Mouse (Mus musculus): ENCODE data around the gene Ucp2. TPM values are rescaled to one million over a fixed set of nuclear protein-coding genes. Genes with fewer than 3 reads are reported as not detected.

Ucp2 gene
- polyA plus RNA-seq, 1 experiment from 2014 or later = 195 TPM

DNA sequence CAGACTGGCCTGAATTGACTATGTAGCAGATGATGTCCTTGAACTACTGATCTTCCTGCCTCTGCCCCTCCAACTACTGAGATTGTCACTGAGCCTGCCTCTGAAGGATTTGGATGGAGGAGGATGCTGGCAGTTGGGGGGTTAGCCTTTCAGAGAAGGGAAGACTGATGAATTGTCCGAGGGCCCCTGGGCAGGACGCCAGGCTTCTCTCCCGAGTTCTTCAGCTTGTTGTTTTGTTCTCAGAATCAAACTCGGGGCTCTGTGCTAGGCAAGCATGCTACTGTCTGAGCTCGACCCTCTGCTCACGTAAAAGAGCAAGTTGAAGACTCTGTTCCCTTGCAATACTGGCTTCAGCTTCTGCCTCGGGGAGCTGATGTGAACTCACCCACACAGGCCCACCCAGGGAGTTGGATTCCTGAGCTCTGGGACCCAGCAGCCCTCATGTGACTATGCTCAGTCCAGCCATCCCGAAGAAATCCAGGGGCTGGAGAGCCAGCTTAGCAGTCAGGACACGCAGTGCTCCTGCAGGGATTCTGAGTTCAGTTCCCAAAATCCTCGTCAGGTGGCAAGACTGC is 4.6 kb upstream of the Ucp2 start:
- H3K9me3 ChIP-seq (replicated peaks; ENCODE audit: control insufficient read depth, low read length) = no peaks in the 10 kb centered on the region
- H3K4me1 ChIP-seq (ENCODE audit: control insufficient read depth, insufficient read depth, low read length) = peaks cover 13% of the 10 kb centered on the region; the same call in 1 of the 2 replicates
- H3K4me2 ChIP-seq (ENCODE audit: low read depth, low read length) = peak overlapping the region; percentile 1; the same call in 1 of the 2 replicates
- H3K9ac ChIP-seq (ENCODE audit: low read length) = peak overlapping the region; percentile 3; the same call in 1 of the 2 replicates
- no peaks in the 10 kb centered on the region for H3K36me3 ChIP-seq (ENCODE audit: control insufficient read depth, insufficient read depth)
- no peak for ATAC-seq (replicated peaks; ENCODE audit: extremely low read depth, insufficient read depth, low FRiP score)
- H3K4me3 ChIP-seq (ENCODE audit: low read length) = no peak overlapping the region
- WGBS = 24% methylated on average over 10 of the region's 10 CpGs
- H3K27me3 ChIP-seq (ENCODE audit: control insufficient read depth, insufficient read depth, low read length) = no peaks in the 10 kb centered on the region
- no peak overlapping the region for H3K27ac ChIP-seq (ENCODE audit: low read length)

DNA sequence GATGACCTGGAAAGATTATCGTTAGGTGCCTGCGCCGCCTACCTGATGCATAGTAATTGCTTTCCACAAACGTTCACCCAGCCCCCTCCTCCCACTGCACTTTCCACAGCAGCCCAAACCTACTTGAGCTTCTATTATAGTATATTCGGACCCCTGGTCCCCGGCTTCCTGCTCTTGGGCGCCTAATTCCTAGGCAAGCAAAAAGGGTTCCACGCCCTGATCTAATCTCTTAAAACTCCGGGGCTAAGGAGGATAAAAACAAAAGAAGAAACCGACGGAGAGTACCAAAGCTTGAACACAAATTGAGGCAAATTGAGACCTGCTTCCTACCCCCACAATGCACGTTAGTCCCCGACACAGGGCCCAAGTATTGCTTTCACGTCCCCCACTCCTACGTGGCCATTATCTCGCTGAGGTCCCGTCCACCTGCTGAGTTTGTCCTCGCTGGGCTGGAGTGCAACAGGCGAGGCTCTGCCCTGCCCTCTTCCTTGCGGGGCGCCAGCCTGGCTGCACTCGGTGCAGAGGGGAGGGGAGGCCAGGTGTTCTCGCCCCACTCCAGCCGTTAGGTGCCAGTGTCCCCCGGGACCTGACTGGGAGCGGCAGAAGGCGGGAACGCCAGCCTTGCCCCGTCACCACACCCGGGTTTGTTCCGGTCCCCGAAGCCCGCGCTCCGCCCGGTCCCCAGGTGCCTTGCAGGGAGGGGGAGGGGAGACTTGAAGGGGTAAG is 583 bp upstream of the Ucp2 start:
- Histone ChIP-seq H3K9me3 (replicated peaks; ENCODE audit: control insufficient read depth, low read length) (no peaks in the 10 kb centered on the region), H3K27ac (ENCODE audit: low read length) (peak overlapping the region; percentile 7; the same call in 1 of the 2 replicates), H3K27me3 (ENCODE audit: control insufficient read depth, insufficient read depth, low read length) (no peaks in the 10 kb centered on the region), H3K4me2 (ENCODE audit: low read depth, low read length) (peak overlapping the region; percentile 77), H3K4me1 (ENCODE audit: control insufficient read depth, insufficient read depth, low read length) (peaks cover 38% of the 10 kb centered on the region), H3K9ac (ENCODE audit: low read length) (peak overlapping the region; percentile 65), H3K36me3 (ENCODE audit: control insufficient read depth, insufficient read depth) (no peaks in the 10 kb centered on the region), H3K4me3 (ENCODE audit: low read length) (peak overlapping the region; percentile 55)
- ATAC-seq (replicated peaks; ENCODE audit: extremely low read depth, insufficient read depth, low FRiP score) = peak; percentile 34; the same call in 1 of the 2 replicates
- 4% methylated on average over 34 of the region's 36 CpGs for WGBS

DNA sequence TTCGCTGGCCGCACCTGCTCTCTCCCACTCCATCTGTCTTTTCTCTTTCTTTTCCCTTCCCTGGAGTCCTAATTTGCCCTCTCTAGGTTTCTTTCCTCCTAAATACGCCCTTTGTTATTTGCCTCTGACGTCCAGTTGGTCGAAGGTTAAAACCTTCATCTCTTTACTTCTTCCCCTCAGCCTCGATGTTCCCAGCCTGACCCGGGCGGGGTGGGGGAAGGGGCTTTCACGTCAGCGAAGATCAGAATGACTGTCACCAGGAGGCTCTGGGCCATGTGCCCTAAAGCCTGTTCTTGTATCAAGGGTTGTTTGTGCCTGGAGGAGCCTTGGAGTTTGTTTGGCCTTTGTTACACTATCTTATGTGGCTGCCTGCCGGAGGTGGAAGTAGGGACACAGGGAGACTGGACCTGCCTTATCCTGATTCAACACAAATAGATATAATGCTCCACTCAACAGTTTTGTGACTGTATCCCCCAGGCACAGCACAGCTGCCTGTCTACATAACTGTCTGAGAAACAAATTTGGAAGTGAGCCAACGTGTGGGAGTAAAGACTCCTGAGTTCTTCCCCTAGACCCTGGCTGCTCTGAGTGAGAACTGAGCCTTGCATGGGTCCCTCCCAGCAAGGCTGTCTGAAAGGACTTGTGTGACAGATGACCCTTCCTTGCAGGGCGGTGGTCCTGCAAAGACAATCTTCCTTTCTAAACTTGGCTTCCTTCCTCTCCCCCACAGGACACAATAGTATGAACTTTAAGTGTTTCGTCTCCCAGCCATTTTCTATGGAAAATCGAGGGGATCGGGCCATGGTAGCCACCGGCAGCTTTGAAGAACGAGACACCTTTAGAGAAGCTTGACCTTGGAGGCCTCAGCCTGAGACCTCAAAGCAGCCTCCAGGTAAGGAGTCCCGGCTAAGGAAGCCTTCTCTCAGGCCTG is 612 bp downstream of the Ucp2 start:
- ATAC-seq (replicated peaks; ENCODE audit: extremely low read depth, insufficient read depth, low FRiP score) = peak; percentile 20; the same call in 1 of the 2 replicates
- no peaks in the 10 kb centered on the region for H3K9me3 ChIP-seq (replicated peaks; ENCODE audit: control insufficient read depth, low read length)
- peak overlapping the region; percentile 75 for H3K27ac ChIP-seq (ENCODE audit: low read length)
- H3K4me3 ChIP-seq (ENCODE audit: low read length) = peak overlapping the region; percentile 55
- no peaks in the 10 kb centered on the region for H3K27me3 ChIP-seq (ENCODE audit: control insufficient read depth, insufficient read depth, low read length)
- H3K36me3 ChIP-seq (ENCODE audit: control insufficient read depth, insufficient read depth) = peaks cover 2% of the 10 kb centered on the region; the same call in 1 of the 2 replicates
- peaks cover 31% of the 10 kb centered on the region for H3K4me1 ChIP-seq (ENCODE audit: control insufficient read depth, insufficient read depth, low read length)
- peak overlapping the region; percentile 72 for H3K9ac ChIP-seq (ENCODE audit: low read length)
- WGBS = 26% methylated on average over 19 of the region's 19 CpGs
- H3K4me2 ChIP-seq (ENCODE audit: low read depth, low read length) = peak overlapping the region; percentile 77

DNA sequence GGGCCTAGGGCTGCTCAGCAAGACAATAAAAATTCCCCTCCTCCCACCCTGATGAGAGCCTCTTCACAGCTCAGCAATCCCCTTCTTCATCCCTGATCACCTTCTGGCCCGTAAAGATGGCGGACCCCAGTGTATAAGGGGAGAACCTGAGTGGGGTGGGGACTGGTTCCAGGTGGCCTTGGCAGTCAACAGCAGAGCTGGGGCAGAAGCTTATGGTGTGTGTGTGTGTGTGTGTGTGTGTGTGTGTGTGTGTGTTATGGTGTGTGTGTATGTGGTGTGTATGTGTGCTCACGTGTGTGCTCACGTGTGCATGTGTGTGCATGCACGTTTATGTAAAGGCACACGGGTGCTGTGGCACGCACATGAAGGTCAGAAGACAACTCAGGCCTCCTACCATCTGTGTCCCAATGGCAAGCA is 1.3 kb downstream of the Ucp2 start:
- H3K4me1 ChIP-seq (ENCODE audit: control insufficient read depth, insufficient read depth, low read length) = peaks cover 30% of the 10 kb centered on the region
- H3K27me3 ChIP-seq (ENCODE audit: control insufficient read depth, insufficient read depth, low read length) = no peaks in the 10 kb centered on the region
- peak overlapping the region; percentile 77 for H3K4me2 ChIP-seq (ENCODE audit: low read depth, low read length)
- H3K4me3 ChIP-seq (ENCODE audit: low read length) = peak overlapping the region; percentile 55
- H3K9ac ChIP-seq (ENCODE audit: low read length) = peak overlapping the region; percentile 72; the same call in 1 of the 2 replicates
- 86% methylated on average over 7 of the region's 7 CpGs for WGBS
- peak overlapping the region; percentile 78 for H3K27ac ChIP-seq (ENCODE audit: low read length)
- H3K9me3 ChIP-seq (replicated peaks; ENCODE audit: control insufficient read depth, low read length) = no peaks in the 10 kb centered on the region
- ATAC-seq (replicated peaks; ENCODE audit: extremely low read depth, insufficient read depth, low FRiP score) = no peak
- peaks cover 2% of the 10 kb centered on the region; the same call in 1 of the 2 replicates for H3K36me3 ChIP-seq (ENCODE audit: control insufficient read depth, insufficient read depth)

DNA sequence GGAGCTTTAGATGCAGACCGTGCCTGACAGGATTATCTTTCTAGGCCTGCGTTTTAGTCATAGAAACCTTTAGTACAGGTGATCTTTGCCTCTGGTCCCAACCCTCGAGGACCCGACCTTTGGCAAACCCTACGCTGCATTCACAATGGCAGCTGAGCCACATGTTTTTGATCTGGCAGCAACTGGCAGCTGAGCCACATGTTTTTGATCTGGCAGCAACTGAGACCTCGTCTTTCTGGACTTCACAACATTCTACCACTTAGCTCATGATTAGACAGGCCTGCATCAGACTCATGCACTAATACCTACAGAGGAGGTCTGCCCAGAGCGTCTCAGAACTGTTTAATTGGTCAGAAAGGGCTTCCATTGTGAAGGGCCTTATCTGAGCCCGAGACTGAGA is 1.9 kb downstream of the Ucp2 start:
- ATAC-seq (replicated peaks; ENCODE audit: extremely low read depth, insufficient read depth, low FRiP score) = no peak
- Histone ChIP-seq H3K9ac (ENCODE audit: low read length) (peak overlapping the region; percentile 55), H3K4me1 (ENCODE audit: control insufficient read depth, insufficient read depth, low read length) (peaks cover 30% of the 10 kb centered on the region), H3K36me3 (ENCODE audit: control insufficient read depth, insufficient read depth) (peaks cover 5% of the 10 kb centered on the region), H3K4me2 (ENCODE audit: low read depth, low read length) (peak overlapping the region; percentile 77), H3K27me3 (ENCODE audit: control insufficient read depth, insufficient read depth, low read length) (no peaks in the 10 kb centered on the region), H3K9me3 (replicated peaks; ENCODE audit: control insufficient read depth, low read length) (no peaks in the 10 kb centered on the region), H3K4me3 (ENCODE audit: low read length) (peak overlapping the region; percentile 55), H3K27ac (ENCODE audit: low read length) (peak overlapping the region; percentile 78)
- 36% methylated on average over 8 of the region's 8 CpGs for whole genome bisulfite sequencing

DNA sequence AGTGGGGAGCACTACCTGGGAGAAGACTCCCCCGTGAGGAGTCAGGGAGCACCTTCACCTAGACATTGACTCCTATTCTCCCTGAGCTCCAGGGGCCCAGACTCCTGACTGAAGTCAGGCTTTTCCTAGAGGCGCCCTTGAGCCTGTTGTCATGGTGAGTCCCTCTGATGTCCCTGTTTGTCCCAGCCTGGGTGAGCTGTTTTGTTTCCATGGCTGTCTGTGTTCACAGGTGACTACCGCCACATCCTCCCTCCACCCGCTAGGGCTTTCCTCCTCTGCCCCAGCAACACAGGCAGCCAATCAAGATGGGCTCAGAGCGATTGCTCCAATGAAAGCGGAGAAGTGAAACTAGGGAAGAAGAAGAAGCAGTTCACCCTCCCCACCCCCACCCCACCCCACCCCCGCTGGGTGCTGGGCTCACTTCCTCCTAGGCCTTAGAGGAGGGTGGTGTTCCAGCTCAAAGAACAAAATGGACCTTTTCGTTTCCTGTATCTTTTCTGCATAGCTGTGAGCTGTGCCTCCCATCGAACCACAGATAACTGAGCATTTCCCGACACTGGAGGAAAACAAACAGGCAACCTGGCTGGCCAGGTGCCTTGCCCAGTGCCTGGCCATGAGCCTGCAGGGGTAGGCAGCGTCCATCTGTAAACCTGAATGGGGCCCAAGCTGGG is 2.6 kb downstream of the Ucp2 start:
- H3K4me3 ChIP-seq (ENCODE audit: low read length) = peak overlapping the region; percentile 55
- WGBS = 24% methylated on average over 11 of the region's 11 CpGs
- ATAC-seq (replicated peaks; ENCODE audit: extremely low read depth, insufficient read depth, low FRiP score) = peak; percentile 66
- peak overlapping the region; percentile 78 for H3K27ac ChIP-seq (ENCODE audit: low read length)
- peaks cover 30% of the 10 kb centered on the region for H3K4me1 ChIP-seq (ENCODE audit: control insufficient read depth, insufficient read depth, low read length)
- H3K27me3 ChIP-seq (ENCODE audit: control insufficient read depth, insufficient read depth, low read length) = no peaks in the 10 kb centered on the region
- H3K9ac ChIP-seq (ENCODE audit: low read length) = peak overlapping the region; percentile 55
- H3K4me2 ChIP-seq (ENCODE audit: low read depth, low read length) = peak overlapping the region; percentile 77
- peaks cover 5% of the 10 kb centered on the region for H3K36me3 ChIP-seq (ENCODE audit: control insufficient read depth, insufficient read depth)
- no peaks in the 10 kb centered on the region for H3K9me3 ChIP-seq (replicated peaks; ENCODE audit: control insufficient read depth, low read length)

DNA sequence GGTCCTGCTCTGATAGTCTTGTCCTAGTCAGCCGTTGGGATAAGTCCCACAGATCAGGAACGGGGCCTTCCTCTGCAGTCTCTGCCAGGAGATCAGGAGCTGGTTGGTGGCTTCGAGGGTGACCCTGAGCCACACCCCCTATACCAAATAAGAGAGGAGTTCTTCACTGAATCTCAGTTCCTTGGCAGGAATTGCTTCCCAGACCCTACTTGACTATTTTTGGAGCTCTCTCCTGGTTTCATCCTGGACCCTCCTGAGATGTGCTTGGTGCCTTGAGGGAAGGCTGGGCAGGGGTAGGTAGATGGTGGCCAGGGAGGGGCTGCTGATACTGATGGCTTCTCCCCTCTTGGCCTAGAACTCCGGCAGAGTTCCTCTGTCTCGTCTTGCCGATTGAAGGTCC is 3.2 kb downstream of the Ucp2 start:
- no peaks in the 10 kb centered on the region for H3K9me3 ChIP-seq (replicated peaks; ENCODE audit: control insufficient read depth, low read length)
- peak overlapping the region; percentile 55 for H3K4me3 ChIP-seq (ENCODE audit: low read length)
- 0 out of 2 replicates have a peak overlapping the region, but pooled peaks have one; percentile 44 for H3K9ac ChIP-seq (ENCODE audit: low read length)
- H3K4me1 ChIP-seq (ENCODE audit: control insufficient read depth, insufficient read depth, low read length) = peaks cover 30% of the 10 kb centered on the region
- peak overlapping the region; percentile 77 for H3K4me2 ChIP-seq (ENCODE audit: low read depth, low read length)
- peaks cover 5% of the 10 kb centered on the region for H3K36me3 ChIP-seq (ENCODE audit: control insufficient read depth, insufficient read depth)
- H3K27me3 ChIP-seq (ENCODE audit: control insufficient read depth, insufficient read depth, low read length) = no peaks in the 10 kb centered on the region
- no peak for ATAC-seq (replicated peaks; ENCODE audit: extremely low read depth, insufficient read depth, low FRiP score)
- 56% methylated on average over 6 of the region's 6 CpGs for WGBS
- peak overlapping the region; percentile 67 for H3K27ac ChIP-seq (ENCODE audit: low read length)

DNA sequence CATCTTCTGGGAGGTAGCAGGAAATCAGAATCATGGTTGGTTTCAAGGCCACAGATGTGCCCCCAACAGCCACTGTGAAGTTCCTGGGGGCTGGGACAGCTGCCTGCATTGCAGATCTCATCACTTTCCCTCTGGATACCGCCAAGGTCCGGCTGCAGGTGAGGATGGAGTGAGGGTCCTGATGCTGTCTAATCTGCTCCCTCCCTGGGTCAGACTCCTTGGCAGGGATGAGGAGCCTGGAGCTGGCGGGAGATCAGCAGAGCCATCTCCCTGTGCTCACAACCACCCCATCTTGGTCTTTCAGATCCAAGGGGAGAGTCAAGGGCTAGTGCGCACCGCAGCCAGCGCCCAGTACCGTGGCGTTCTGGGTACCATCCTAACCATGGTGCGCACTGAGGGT is 3.7 kb downstream of the Ucp2 start:
- peak overlapping the region; percentile 77; the same call in 1 of the 2 replicates for H3K4me2 ChIP-seq (ENCODE audit: low read depth, low read length)
- no peak for ATAC-seq (replicated peaks; ENCODE audit: extremely low read depth, insufficient read depth, low FRiP score)
- H3K36me3 ChIP-seq (ENCODE audit: control insufficient read depth, insufficient read depth) = peaks cover 5% of the 10 kb centered on the region
- no peak overlapping the region for H3K9ac ChIP-seq (ENCODE audit: low read length)
- no peak overlapping the region for H3K27ac ChIP-seq (ENCODE audit: low read length)
- H3K4me3 ChIP-seq (ENCODE audit: low read length) = no peak overlapping the region
- 93% methylated on average over 9 of the region's 9 CpGs for WGBS
- H3K4me1 ChIP-seq (ENCODE audit: control insufficient read depth, insufficient read depth, low read length) = peaks cover 30% of the 10 kb centered on the region
- H3K27me3 ChIP-seq (ENCODE audit: control insufficient read depth, insufficient read depth, low read length) = no peaks in the 10 kb centered on the region
- no peaks in the 10 kb centered on the region for H3K9me3 ChIP-seq (replicated peaks; ENCODE audit: control insufficient read depth, low read length)
